Mouse (Mus musculus): ENCODE data around the gene Hmgn3.

DNA sequence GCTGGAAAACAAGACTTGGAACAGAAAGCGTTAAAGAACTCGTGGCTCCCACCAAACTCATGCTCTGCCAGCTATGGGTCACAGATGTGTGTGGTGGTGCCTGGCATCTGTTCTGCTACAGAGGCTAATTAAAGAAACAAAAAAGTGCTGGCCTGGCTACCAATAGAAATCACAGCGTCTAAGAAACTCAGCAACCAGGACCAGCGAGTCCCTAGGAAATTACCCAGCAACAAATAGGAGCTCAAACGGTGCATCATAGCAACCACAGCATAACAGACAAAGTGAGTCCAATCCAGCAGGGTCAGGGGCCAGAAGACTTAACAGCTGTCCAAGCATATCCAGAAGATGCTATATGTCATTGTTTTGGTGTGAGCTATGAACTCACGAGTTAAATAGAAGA, 48.5 kb upstream of the Hmgn3 start:
- no peak for TF ChIP-seq POLR2A (IDR thresholded peaks at IDR 0.05; ENCODE audit: borderline replicate concordance, control insufficient read depth, low read depth, low read length)
- TF ChIP-seq CTCF (IDR thresholded peaks at IDR 0.05; ENCODE audit: control insufficient read depth, insufficient read depth, low read length): no peak
